Mouse (Mus musculus): ENCODE measurements at regions not wholly inside any gene's neighbourhood (a gene's known extent, or its start where the extent isn't known, plus 50 kb on each side); places are given as distances from the start of the nearest gene placed in this dataset.

GRCm38 (mm10) chr2:92743152-92743551, 143.6 kb downstream of the Chst1 start:
- TF ChIP-seq POLR2A (IDR thresholded peaks at IDR 0.05; ENCODE audit: control insufficient read depth, extremely low read depth, insufficient read depth, low read length, poor library complexity) = no peak
- no peak for TF ChIP-seq CTCF (IDR thresholded peaks at IDR 0.05; ENCODE audit: borderline replicate concordance, control insufficient read depth, extremely low read depth, insufficient read depth, low read length, poor library complexity)

Measured in thymus, adult 2 months (tissue).